ENCODE assay signal across 24 mouse cellular contexts in the genomic region with DNA sequence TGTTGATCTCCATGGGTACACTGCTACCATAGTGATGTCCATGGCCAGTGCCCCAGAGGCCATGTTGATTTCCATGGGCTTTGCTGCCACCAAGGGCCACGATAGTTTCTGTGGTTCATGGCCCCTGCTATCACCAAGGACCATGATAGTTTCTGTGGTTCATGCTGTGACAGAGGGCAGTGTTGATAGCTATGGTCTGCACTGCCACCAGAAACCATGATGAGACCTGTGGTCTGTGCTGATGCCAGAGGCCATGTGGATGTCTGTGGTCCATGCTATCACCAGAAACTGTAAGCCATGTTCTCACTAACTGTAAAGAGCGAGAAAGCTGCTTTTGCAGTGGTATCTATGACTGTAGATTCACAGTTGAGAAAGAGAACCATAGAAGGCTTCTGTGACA. TPM values are rescaled to one million over a fixed set of nuclear protein-coding genes. Genes with fewer than 3 reads are reported as not detected.
A peak's percentile ranks its signal among the peaks of the same experiment; 100 is the strongest.
DNase-seq lines count a peak whose midpoint lies in the region; ATAC-seq and TF ChIP-seq lines count a peak whose summit lies in the region.
"Had no signal": no experiment of that assay in that cellular context is flagged by ENCODE, and none has a peak within 500 bp of the region (broad histone marks: within the 10 kb centered on the region; RNA-seq: fewer than 3 reads in every experiment).

No protein-coding gene starts in this region.

- H3K4me1 ChIP-seq in G1E (ENCODE audit: insufficient read depth, low read depth, low read length): peaks cover 32% of the 10 kb centered on the region
- H3K4me1 ChIP-seq in liver, embryonic 13.5 days (replicated peaks): peaks cover 25% of the 10 kb centered on the region

- H3K4me3 ChIP-seq in G1E (ENCODE audit: low read depth, low read length): no peak overlapping the region
- no peak overlapping the region for H3K4me3 ChIP-seq in liver, embryonic 13.5 days (replicated peaks)
- H3K4me3 ChIP-seq in left cerebral cortex, adult 2 months: no peak overlapping the region
- H3K4me3 ChIP-seq: embryonic facial prominence, embryonic 15.5 days; erythroblast, embryonic 14.5 days; forebrain, embryonic 10.5 days; gastrocnemius, adult 2 months; heart, adult 2 months; heart, embryonic 12.5 days; hindbrain, embryonic 12.5 days had no signal

- H3K36me3 ChIP-seq in G1E (replicated peaks): peaks cover 14% of the 10 kb centered on the region
- no peaks in the 10 kb centered on the region for H3K36me3 ChIP-seq in liver, embryonic 13.5 days

- no peaks in the 10 kb centered on the region for H3K9me3 ChIP-seq in G1E (replicated peaks)
- no peaks in the 10 kb centered on the region for H3K9me3 ChIP-seq in liver, embryonic 13.5 days (replicated peaks)
- H3K9me3 ChIP-seq: embryonic facial prominence, embryonic 15.5 days; forebrain, embryonic 10.5 days; heart, embryonic 12.5 days; hindbrain, embryonic 12.5 days had no signal

- intact Hi-C loops in left cerebral cortex, adult 2 months (cut with DNase I): no loop called here

- 35% methylated on average over 2 of the region's 2 CpGs for whole genome bisulfite sequencing in liver, embryonic 13.5 days (ENCODE audit: insufficient replicate concordance)

- H3K9ac ChIP-seq in liver, embryonic 13.5 days: no peak overlapping the region
- H3K9ac ChIP-seq: embryonic facial prominence, embryonic 15.5 days; heart, embryonic 12.5 days; hindbrain, embryonic 12.5 days had no signal

- TF ChIP-seq CTCF in G1E (IDR thresholded peaks at IDR 0.05; ENCODE audit: low read depth, low read length): no peak
- TF ChIP-seq CTCF in left cerebral cortex, adult 2 months (IDR thresholded peaks at IDR 0.05): no peak

- no peak overlapping the region; the same call in 1 of the 2 replicates for H3K27ac ChIP-seq in liver, embryonic 13.5 days
- no peak overlapping the region for H3K27ac ChIP-seq in left cerebral cortex, adult 2 months
- H3K27ac ChIP-seq: embryonic facial prominence, embryonic 15.5 days; forebrain, embryonic 10.5 days; gastrocnemius, adult 2 months; heart, adult 2 months; hindbrain, embryonic 12.5 days; hindbrain, postnatal 0 days had no signal

- peak; percentile 16 for ATAC-seq in G1E (ENCODE audit: extremely low read depth, insufficient number of reproducible peaks, low FRiP score, poor library complexity, severe bottlenecking)
- peak; percentile 67 for ATAC-seq in liver, embryonic 13.5 days (ENCODE audit: low read depth)
- ATAC-seq in megakaryocyte-erythroid progenitor cell, adult 5-6 weeks (replicated peaks; ENCODE audit: low FRiP score, low TSS enrichment, poor library complexity, severe bottlenecking): peak; percentile 91
- ATAC-seq: activated CD4-positive, CD25-positive, alpha-beta regulatory T cell, adult 4 months; CD4-positive, CD25-positive, alpha-beta regulatory T cell, adult 4 months; forebrain, embryonic 14.5 days; hindbrain, postnatal 0 days; Patski had no signal

- DNase-seq in 416B (ENCODE audit: low read depth) (peak; percentile 59), G1E (ENCODE audit: low spot score) (no peak)
- no peak for DNase-seq in liver, embryonic 13.5 days
- no peak for DNase-seq in left cerebral cortex, adult 2 months (ENCODE audit: extremely low spot score in 1 of 2, low spot score in 2 of 2)
- no peak for DNase-seq in thymus, postnatal 10 days (ENCODE audit: low spot score in 2 of 2)
- DNase-seq: adrenal gland, postnatal 14 days; B cell, adult 2 months; cerebellum, adult 11-12 months; cerebellum, postnatal 10 days; embryo, embryonic 11 days; gastrocnemius, adult 2 months; heart, adult 2 months; heart, postnatal 36 days had no signal

- H3K4me2 ChIP-seq in liver, embryonic 13.5 days: no peak overlapping the region
- H3K4me2 ChIP-seq: embryonic facial prominence, embryonic 15.5 days; heart, embryonic 12.5 days; hindbrain, embryonic 12.5 days had no signal

- no peaks in the 10 kb centered on the region for H3K27me3 ChIP-seq in G1E (ENCODE audit: insufficient read depth, low read length)
- no peaks in the 10 kb centered on the region for H3K27me3 ChIP-seq in liver, embryonic 13.5 days
- H3K27me3 ChIP-seq: embryonic facial prominence, embryonic 15.5 days; heart, embryonic 12.5 days; hindbrain, embryonic 12.5 days; Patski had no signal

RNA-seq across cellular contexts. Expression of gene Stk38l, which starts 30.3 kb away (rescaled TPM):
- total RNA-seq in G1E (2014; fragmentation: Nextera tagmentation) (4.4 and 9.4 TPM in 2 replicates), G1E (2017) (4.2 and 4.3 TPM in 2 replicates)
- polyA plus RNA-seq in G1E (2012): 0.51 and 0.67 TPM in 2 replicates
- polyA plus RNA-seq in liver, embryonic 13.5 days (2015; fragmentation: Nextera tagmentation; extraction: Ambion mirVana): 5.1 and 5.7 TPM in 2 replicates
- 2.7 and 4.5 TPM in 2 replicates for total RNA-seq in megakaryocyte-erythroid progenitor cell, adult 5-6 weeks (2014; fragmentation: Nextera tagmentation)
- 3.4 and 6.6 TPM in 2 replicates for total RNA-seq in megakaryocyte-erythroid progenitor cell, adult 5-6 weeks (2017)
- total RNA-seq in left cerebral cortex, adult 2 months (2021): 10 to 100 TPM; 25.7 to 26.3 TPM

RNA-seq across cellular contexts. Expression of gene Arntl2, which starts 40.7 kb away (rescaled TPM):
- total RNA-seq in G1E (2014; fragmentation: Nextera tagmentation) (not detected in 2 replicates), G1E (2017) (not detected in 2 replicates)
- not detected in 2 replicates for polyA plus RNA-seq in G1E (2012)
- polyA plus RNA-seq in liver, embryonic 13.5 days (2015; fragmentation: Nextera tagmentation; extraction: Ambion mirVana): 0.30 and 0.31 TPM in 2 replicates
- total RNA-seq in megakaryocyte-erythroid progenitor cell, adult 5-6 weeks (2014; fragmentation: Nextera tagmentation): not detected in 2 replicates
- total RNA-seq in megakaryocyte-erythroid progenitor cell, adult 5-6 weeks (2017): not detected in 2 replicates
- 10 to 100 TPM in 1 of 2 experiments, 1 to 10 TPM in 1; 8.2 to 10.2 TPM for total RNA-seq in left cerebral cortex, adult 2 months (2021)
- polyA plus RNA-seq: erythroblast, embryonic 14.5 days had no signal

Comparison
In these comparisons a context has a peak if more than half of its experiments do, and no peak if none do; other contexts are left out.
1. ATAC-seq: peak in every context shown above with its lines; median percentile 91 in megakaryocyte-erythroid progenitor cell, adult 5-6 weeks; 67 in liver, embryonic 13.5 days; 16 in G1E.
2. RNA of gene Arntl2, which starts 40.7 kb away (total RNA-seq): 8.2 to 10.2 TPM in left cerebral cortex, adult 2 months; not detected in G1E and not detected in megakaryocyte-erythroid progenitor cell, adult 5-6 weeks; every median in the first group is over 4 times any median in the second.